Mouse (Mus musculus): ENCODE measurements at regions not wholly inside any gene's neighbourhood (a gene's known extent, or its start where the extent isn't known, plus 50 kb on each side); places are given as distances from the start of the nearest gene placed in this dataset.
A peak's percentile ranks its signal among the peaks of the same experiment; 100 is the strongest.
"Not testable (repeated sequence)": the region's sequence is repeated elsewhere in the genome, so short reads cannot be mapped to it uniquely, and the experiment has no call there.

DNA sequence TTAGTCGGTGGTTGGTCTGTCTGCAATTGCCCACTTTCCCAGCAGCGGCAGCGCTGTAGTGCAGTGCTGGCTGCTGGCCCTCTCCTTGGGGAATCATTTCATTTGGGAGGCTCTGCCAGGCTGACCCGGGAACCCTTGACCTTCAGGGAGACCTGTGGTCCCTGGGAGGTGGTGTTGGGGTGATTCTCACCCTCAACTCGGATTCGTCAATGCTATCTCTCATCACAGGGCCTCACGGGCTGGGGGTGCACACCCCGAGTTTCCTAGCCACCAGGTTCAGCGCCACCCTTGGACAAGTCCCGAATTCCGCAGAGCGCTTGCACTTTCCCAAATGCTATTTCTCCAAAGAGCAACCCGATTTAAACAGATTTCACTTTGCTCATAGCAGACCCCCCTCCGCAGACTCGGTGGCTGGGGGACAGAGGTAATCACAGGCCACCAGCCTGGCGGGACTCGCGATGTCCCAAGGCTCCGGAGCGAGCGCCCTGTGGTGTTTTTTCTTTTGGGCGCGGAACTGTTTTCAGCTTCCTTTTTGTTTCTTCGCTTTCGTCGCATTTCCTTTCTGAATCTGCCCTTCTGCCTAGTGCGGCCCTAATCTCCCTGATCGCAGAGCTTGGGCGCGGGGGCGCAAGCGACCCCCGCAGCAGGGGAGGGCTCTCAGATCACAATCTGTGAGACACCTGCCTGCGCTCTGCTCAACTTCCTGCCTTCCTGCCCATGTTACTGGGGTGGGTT lies 300.7 kb downstream of the Vrk1 start:
- Histone ChIP-seq H3K4me1 (replicated peaks) (peaks cover 2% of the 10 kb centered on the region; the same call in 1 of the 2 replicates), H3K36me3 (no peaks in the 10 kb centered on the region), H3K9ac (peak overlapping the region; percentile 32; the same call in 1 of the 2 replicates), H3K4me3 (peak overlapping the region; percentile 53), H3K27me3 (peaks cover 4% of the 10 kb centered on the region; the same call in 1 of the 2 replicates), H3K4me2 (peak overlapping the region; percentile 82), H3K9me3 (replicated peaks) (no peaks in the 10 kb centered on the region), H3K27ac (no peak overlapping the region)
- ATAC-seq (replicated peaks; ENCODE audit: insufficient number of reproducible peaks, insufficient read depth, low FRiP score, low read depth), result no peak
- 2% methylated on average over 34 of the region's 34 CpGs for WGBS

DNA sequence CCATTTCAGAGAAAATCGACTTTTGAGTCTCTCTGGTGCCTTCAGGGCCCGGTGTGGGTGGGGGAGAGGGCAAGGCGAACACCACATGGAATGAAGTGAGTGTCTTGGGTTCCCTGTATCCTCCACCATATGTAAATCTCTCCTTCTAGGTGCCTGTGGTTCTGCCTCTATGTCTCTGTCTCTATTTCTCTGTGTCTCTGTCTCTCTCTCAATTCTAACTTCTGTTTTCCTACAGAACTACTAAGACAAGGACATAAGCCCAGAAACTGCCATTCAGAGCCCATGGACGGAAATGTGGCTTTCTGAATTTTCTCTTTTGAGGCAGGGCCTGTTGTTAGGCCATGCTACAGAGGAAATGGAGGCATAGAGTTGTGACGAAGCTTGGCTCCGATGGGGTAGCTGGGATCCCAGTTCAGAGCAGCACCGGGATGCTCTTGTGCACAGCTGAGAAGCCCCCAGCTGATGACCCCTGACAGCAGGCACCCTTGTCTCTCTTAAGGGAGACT lies 301.3 kb downstream of the Vrk1 start:
- H3K4me3 ChIP-seq, result peak overlapping the region; percentile 53
- H3K9me3 ChIP-seq (replicated peaks), result no peaks in the 10 kb centered on the region
- peak overlapping the region; percentile 82 for H3K4me2 ChIP-seq
- 50% methylated on average over 7 of the region's 7 CpGs for WGBS
- no peaks in the 10 kb centered on the region for H3K36me3 ChIP-seq
- peaks cover 4% of the 10 kb centered on the region; the same call in 1 of the 2 replicates for H3K27me3 ChIP-seq
- H3K27ac ChIP-seq, result no peak overlapping the region
- peaks cover 2% of the 10 kb centered on the region; the same call in 1 of the 2 replicates for H3K4me1 ChIP-seq (replicated peaks)
- no peak overlapping the region for H3K9ac ChIP-seq
- no peak for ATAC-seq (replicated peaks; ENCODE audit: insufficient number of reproducible peaks, insufficient read depth, low FRiP score, low read depth)

DNA sequence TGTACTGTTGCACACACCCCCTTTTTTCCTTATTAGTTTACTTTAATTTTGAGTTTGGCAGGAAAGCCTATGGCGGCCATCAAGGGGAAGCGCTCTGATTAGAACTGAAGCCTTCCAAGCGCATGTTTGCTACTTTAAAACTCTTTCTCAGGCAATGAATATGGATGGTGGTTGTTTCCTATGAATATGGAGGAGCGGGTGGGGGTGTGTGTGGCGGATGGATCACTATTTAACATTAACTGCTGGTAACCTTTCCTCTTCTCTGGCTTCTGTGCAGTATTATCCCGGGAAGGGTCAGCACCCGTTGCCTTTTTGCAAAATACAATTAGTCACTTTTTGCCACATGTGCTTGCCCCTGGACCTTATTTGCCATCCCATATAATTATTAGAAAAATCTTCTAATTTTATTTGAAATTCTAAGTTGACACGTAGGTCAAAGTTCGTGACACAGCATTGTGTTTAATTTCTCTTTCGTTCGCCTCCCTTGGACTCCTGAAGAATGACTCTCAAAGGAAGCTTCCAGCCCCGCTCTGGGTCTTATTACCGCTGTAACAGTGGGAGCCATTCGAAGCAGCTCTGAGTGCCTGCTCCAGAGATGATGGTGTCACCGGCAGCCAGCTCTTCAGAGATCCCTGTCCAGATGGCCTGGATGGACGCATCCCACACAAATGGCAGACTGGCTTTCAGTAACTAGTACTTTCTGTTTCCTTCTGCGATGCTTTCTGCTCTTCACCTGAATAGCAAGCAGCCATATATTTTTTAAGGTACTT lies 302.0 kb downstream of the Vrk1 start:
- no peaks in the 10 kb centered on the region for H3K9me3 ChIP-seq (replicated peaks)
- H3K27ac ChIP-seq, result no peak overlapping the region
- no peaks in the 10 kb centered on the region for H3K36me3 ChIP-seq
- no peak overlapping the region for H3K9ac ChIP-seq
- H3K4me3 ChIP-seq, result no peak overlapping the region
- WGBS, result 88% methylated on average over 17 of the region's 17 CpGs
- peaks cover 2% of the 10 kb centered on the region; the same call in 1 of the 2 replicates for H3K4me1 ChIP-seq (replicated peaks)
- H3K4me2 ChIP-seq, result no peak overlapping the region
- no peak for ATAC-seq (replicated peaks; ENCODE audit: insufficient number of reproducible peaks, insufficient read depth, low FRiP score, low read depth)
- H3K27me3 ChIP-seq, result peaks cover 4% of the 10 kb centered on the region; the same call in 1 of the 2 replicates

DNA sequence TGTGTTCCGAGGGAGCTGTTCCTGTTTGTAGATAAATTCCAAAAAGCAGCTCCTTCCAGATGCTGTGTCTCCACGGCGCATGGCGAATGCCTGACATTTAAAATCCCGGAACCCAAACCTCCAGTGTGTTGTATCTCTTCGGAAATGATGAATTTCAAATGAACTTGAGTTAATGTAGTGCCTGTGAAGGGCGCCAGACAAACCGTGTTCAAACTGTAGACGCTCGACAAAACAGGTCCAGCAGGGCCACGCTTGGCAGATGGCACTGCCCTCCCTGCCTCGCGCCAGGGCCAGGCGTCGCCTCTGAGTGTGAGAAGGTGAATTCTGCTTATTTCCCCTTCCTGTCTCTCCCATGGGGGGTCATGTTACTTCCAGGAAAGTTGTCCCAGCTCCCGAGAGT lies 307.7 kb downstream of the Vrk1 start:
- Histone ChIP-seq H3K27me3 (no peaks in the 10 kb centered on the region), H3K4me1 (replicated peaks) (no peaks in the 10 kb centered on the region), H3K9me3 (replicated peaks) (no peaks in the 10 kb centered on the region), H3K4me3 (no peak overlapping the region), H3K36me3 (no peaks in the 10 kb centered on the region), H3K4me2 (no peak overlapping the region), H3K27ac (no peak overlapping the region), H3K9ac (no peak overlapping the region)
- 82% methylated on average over 16 of the region's 16 CpGs for WGBS
- ATAC-seq (replicated peaks; ENCODE audit: insufficient number of reproducible peaks, insufficient read depth, low FRiP score, low read depth), result no peak

DNA sequence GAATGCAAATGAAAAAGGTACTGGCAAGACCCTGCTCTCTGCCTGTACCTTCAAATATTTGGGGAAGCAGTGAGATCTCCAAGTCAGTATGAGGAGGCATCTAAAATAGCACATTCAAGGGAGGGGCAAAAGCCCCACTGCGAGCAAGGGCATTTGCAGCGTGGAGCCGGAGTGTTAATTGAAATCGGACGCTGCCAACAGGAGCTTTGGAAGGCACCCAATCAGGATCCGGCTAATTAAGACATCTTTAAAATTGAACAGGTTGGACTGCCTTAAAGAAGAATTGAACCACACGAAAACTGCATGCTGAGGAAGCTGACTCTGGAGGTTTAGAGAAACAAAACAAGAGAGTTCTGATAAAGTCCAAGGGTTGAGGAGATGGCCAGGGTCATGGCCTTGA lies 311.5 kb downstream of the Vrk1 start:
- no peak for ATAC-seq (replicated peaks; ENCODE audit: insufficient number of reproducible peaks, insufficient read depth, low FRiP score, low read depth)
- WGBS, result 74% methylated on average over 7 of the region's 7 CpGs
- Histone ChIP-seq H3K4me1 (replicated peaks) (no peaks in the 10 kb centered on the region), H3K27me3 (no peaks in the 10 kb centered on the region), H3K9ac (no peak overlapping the region), H3K4me3 (no peak overlapping the region), H3K27ac (no peak overlapping the region), H3K4me2 (no peak overlapping the region), H3K9me3 (replicated peaks) (no peaks in the 10 kb centered on the region), H3K36me3 (no peaks in the 10 kb centered on the region)

DNA sequence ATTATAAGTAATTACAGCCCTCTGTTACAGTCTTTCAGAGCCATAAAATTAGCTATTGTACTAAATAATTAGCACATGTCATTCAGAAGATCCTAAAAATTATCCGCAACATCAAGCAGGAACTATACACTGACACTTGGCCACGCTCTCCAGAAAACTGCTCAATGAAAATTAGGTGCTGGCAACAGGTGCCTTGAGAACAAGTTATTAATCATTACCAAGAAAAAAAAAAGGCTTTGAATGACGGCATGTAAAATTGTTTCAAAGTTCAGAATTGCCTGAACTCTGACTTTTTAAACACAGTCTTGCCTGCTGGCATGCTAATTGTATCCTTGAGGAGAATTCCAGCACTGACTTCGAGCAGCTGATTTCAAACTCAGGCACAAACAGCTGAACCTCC lies 316.6 kb downstream of the Vrk1 start:
- Histone ChIP-seq H3K9me3 (replicated peaks) (no peaks in the 10 kb centered on the region; the same call in 1 of the 2 replicates), H3K4me1 (replicated peaks) (no peaks in the 10 kb centered on the region), H3K9ac (no peak overlapping the region), H3K27ac (no peak overlapping the region), H3K27me3 (no peaks in the 10 kb centered on the region), H3K4me3 (no peak overlapping the region), H3K36me3 (no peaks in the 10 kb centered on the region), H3K4me2 (no peak overlapping the region)
- WGBS, result 80% methylated on average over 4 of the region's 4 CpGs
- ATAC-seq (replicated peaks; ENCODE audit: insufficient number of reproducible peaks, insufficient read depth, low FRiP score, low read depth), result no peak

DNA sequence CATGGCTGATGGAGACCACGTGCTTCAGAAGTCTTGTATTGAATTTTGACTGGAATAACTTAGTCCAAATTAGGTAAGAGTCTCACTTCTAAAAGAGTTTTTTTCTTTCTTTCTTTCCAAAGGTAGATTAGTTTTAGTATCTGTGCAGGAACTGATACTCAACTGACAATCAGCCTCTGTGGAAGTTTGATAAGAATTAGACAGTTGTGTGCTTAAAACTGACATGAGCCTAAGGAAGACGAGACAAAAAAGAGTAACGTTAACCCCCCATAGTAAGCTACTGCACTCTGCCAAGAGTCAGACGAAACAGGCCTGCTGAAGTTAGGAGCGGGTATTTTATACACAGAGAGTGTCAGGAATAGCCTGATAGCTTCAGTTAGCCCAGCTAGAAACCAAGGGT lies 317.3 kb downstream of the Vrk1 start:
- no peak for ATAC-seq (replicated peaks; ENCODE audit: insufficient number of reproducible peaks, insufficient read depth, low FRiP score, low read depth)
- H3K36me3 ChIP-seq, result no peaks in the 10 kb centered on the region
- H3K9me3 ChIP-seq (replicated peaks), result no peaks in the 10 kb centered on the region; the same call in 1 of the 2 replicates
- H3K4me1 ChIP-seq (replicated peaks), result no peaks in the 10 kb centered on the region
- H3K4me2 ChIP-seq, result no peak overlapping the region
- H3K27me3 ChIP-seq, result no peaks in the 10 kb centered on the region
- no peak overlapping the region for H3K27ac ChIP-seq
- no peak overlapping the region for H3K9ac ChIP-seq
- WGBS, result 74% methylated on average over 5 of the region's 5 CpGs
- no peak overlapping the region for H3K4me3 ChIP-seq

DNA sequence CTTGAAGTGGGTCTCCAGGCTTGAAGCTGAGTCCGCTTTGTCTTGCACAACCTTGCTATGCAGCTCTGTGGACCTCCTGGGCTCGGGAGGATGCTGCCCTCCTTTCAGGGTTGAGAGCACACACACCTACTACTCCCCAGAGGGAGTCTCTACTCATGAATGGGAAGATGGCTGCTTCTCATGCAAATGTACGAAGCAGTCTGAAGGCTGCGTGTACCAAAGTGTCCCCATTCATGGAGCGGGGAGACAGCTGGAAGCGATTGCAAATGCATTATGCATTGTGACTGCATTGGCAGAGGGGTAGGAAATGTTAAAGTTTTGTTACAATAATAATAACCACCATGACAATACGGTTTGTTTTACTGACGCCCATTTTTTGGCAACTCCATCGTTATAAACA lies 347.8 kb downstream of the Vrk1 start:
- Histone ChIP-seq H3K9ac (no peak overlapping the region), H3K4me1 (replicated peaks) (no peaks in the 10 kb centered on the region), H3K36me3 (no peaks in the 10 kb centered on the region), H3K27me3 (no peaks in the 10 kb centered on the region), H3K4me2 (no peak overlapping the region), H3K27ac (no peak overlapping the region), H3K9me3 (replicated peaks) (no peaks in the 10 kb centered on the region), H3K4me3 (no peak overlapping the region)
- no peak for ATAC-seq (replicated peaks; ENCODE audit: insufficient number of reproducible peaks, insufficient read depth, low FRiP score, low read depth)
- 84% methylated on average over 9 of the region's 9 CpGs for WGBS

DNA sequence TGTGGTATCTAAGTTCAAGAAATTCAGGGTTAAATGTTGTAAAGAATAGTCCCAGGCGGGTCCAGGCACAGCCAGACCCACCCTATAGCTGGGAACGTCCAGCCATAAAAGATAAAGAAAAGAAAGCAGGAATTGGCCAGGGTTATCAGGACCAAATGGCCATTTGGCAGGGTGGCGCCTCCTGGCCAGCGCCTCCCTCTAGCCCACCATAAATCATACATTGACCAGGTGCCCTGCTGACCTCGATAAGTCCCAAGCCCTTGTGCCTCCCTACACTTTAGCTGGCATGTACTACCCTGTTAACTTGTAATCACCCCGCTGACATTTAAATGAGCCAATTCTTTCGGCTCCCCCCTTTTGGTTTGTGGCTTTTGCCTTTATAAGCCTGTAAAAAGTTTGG lies 351.6 kb downstream of the Vrk1 start:
- ATAC-seq (replicated peaks; ENCODE audit: insufficient number of reproducible peaks, insufficient read depth, low FRiP score, low read depth); H3K27ac ChIP-seq; H3K9me3 ChIP-seq (replicated peaks); H3K36me3 ChIP-seq; H3K4me2 ChIP-seq; H3K9ac ChIP-seq; H3K27me3 ChIP-seq; H3K4me1 ChIP-seq (replicated peaks); H3K4me3 ChIP-seq: not testable (repeated sequence)
- 63% methylated on average over 7 of the region's 7 CpGs for WGBS

DNA sequence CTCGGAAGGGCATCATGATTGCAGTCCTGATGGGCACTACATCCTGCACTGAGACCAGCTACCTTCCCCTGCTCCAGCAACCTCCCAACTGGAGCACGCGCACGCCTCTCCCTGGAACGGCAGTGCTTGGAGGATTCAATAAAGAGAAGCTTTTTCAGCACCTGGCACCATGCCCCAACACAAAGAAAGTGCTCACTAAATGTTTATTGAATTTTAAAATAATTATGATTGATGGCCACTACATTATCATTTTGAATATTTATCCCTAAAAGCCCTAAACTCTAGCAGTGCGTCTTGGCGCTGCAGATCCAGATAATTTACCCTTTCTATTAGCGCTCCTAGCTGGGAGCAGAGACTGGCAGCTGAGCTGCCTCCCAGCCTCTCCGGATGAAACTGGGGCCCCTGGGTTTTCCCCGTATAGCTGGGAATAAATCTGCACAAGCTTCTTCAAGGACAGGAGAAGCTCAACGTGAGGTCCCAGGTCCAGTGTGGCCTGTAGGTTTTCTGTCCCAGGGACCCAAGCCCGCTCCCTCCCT lies 364.9 kb downstream of the Vrk1 start:
- Histone ChIP-seq H3K4me2 (no peak overlapping the region), H3K9me3 (replicated peaks) (no peaks in the 10 kb centered on the region), H3K36me3 (no peaks in the 10 kb centered on the region), H3K27ac (no peak overlapping the region), H3K4me1 (replicated peaks) (peaks cover 3% of the 10 kb centered on the region; the same call in 1 of the 2 replicates), H3K27me3 (peaks cover 14% of the 10 kb centered on the region), H3K4me3 (no peak overlapping the region), H3K9ac (no peak overlapping the region)
- WGBS, result 69% methylated on average over 12 of the region's 12 CpGs
- ATAC-seq (replicated peaks; ENCODE audit: insufficient number of reproducible peaks, insufficient read depth, low FRiP score, low read depth), result no peak

DNA sequence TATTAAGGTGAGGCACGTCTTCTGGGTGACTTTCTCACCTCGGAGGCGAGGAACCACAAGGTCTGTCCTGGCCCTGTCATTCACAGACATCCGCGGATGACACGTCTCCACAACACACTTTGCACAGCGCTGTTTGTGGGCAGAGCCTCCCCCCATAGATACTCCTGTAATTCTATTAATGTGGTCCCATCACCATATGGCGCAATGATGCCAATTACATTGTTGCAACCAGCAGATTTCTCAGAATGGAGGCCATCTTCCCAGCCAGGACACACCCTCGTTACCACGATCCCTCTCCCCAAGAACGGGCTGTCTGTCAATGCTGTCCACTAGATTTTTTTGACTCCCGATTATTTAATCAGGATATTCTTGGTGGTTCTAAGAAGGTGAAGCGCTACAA lies 365.9 kb downstream of the Vrk1 start:
- H3K9ac ChIP-seq, result no peak overlapping the region
- H3K4me3 ChIP-seq, result no peak overlapping the region
- no peak for ATAC-seq (replicated peaks; ENCODE audit: insufficient number of reproducible peaks, insufficient read depth, low FRiP score, low read depth)
- peaks cover 3% of the 10 kb centered on the region; the same call in 1 of the 2 replicates for H3K4me1 ChIP-seq (replicated peaks)
- H3K36me3 ChIP-seq, result no peaks in the 10 kb centered on the region
- H3K9me3 ChIP-seq (replicated peaks), result no peaks in the 10 kb centered on the region
- no peak overlapping the region for H3K27ac ChIP-seq
- H3K27me3 ChIP-seq, result peaks cover 14% of the 10 kb centered on the region
- H3K4me2 ChIP-seq, result no peak overlapping the region
- 86% methylated on average over 13 of the region's 13 CpGs for WGBS
